In the genomic region with DNA sequence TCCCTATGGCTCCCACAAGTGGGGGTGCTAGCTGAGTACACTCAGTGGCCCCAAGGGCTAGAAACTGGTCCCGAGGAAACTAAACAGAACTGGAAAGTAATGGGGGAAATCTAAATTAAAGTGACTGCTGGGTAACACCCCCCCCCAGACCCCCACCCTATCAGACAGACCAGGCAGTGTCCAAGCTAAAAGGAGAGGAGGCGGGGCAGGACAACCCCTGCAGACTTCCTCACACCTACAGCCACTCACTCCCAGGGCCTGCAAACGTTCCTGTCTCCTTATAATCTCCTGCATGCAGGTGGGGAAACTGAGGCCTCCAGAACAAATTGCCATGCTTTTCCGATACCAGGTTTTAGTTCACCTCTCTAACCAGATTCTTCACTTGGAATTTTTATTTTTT, we compare ENCODE assay signal across 8 mouse cellular contexts. TPM values are rescaled to one million over a fixed set of nuclear protein-coding genes. Genes with fewer than 3 reads are reported as not detected.
DNase-seq lines count a peak whose midpoint lies in the region; ATAC-seq and TF ChIP-seq lines count a peak whose summit lies in the region.

No protein-coding gene starts in this region.

- no peak for DNase-seq in heart, postnatal 14 days
- no peak for DNase-seq in midbrain, embryonic 14.5 days
- DNase-seq in natural killer cell, adult 2 months (ENCODE audit: low spot score in 2 of 2): no peak
- DNase-seq in urinary bladder, postnatal 14 days (ENCODE audit: low spot score): no peak

- intact Hi-C loops in heart, postnatal 14 days (cut with DNase I): loop anchor here (2.0 to 10.0 kb wide), 4 partner anchors 25 to 1087 kb away; a partner anchor contains a TSS

- TF ChIP-seq CTCF in bone marrow, adult 2 months (IDR thresholded peaks at IDR 0.05; ENCODE audit: control insufficient read depth, insufficient read depth, low read length): no peak

- TF ChIP-seq POLR2A in bone marrow, adult 2 months (IDR thresholded peaks at IDR 0.05; ENCODE audit: borderline replicate concordance, control insufficient read depth, low read depth, low read length): no peak

- H3K4me3 ChIP-seq in heart, embryonic 15.5 days: peak overlapping the region; percentile 82
- peak overlapping the region; percentile 49 for H3K4me3 ChIP-seq in bone marrow, adult 2 months (replicated peaks; ENCODE audit: control insufficient read depth, low read depth, low read length)
- peak overlapping the region; percentile 74 for H3K4me3 ChIP-seq in hindbrain, embryonic 13.5 days
- H3K4me3 ChIP-seq in midbrain, embryonic 14.5 days (replicated peaks; ENCODE audit: low read depth, low read length): peak overlapping the region; percentile 80

- peak overlapping the region; percentile 95; the same call in 1 of the 2 replicates for H3K27ac ChIP-seq in heart, embryonic 15.5 days
- H3K27ac ChIP-seq in bone marrow, adult 2 months (ENCODE audit: control insufficient read depth, insufficient read depth, low read depth, low read length, poor library complexity): no peak overlapping the region
- H3K27ac ChIP-seq in hindbrain, embryonic 13.5 days: no peak overlapping the region
- H3K27ac ChIP-seq in midbrain, embryonic 14.5 days (replicated peaks; ENCODE audit: low read depth, low read length): peak overlapping the region; percentile 87

- no peaks in the 10 kb centered on the region for H3K9me3 ChIP-seq in heart, embryonic 15.5 days (replicated peaks)
- no peaks in the 10 kb centered on the region for H3K9me3 ChIP-seq in hindbrain, embryonic 13.5 days
- H3K9me3 ChIP-seq in midbrain, embryonic 14.5 days (ENCODE audit: control insufficient read depth, low read length): no peaks in the 10 kb centered on the region

- 17% methylated on average over 4 of the region's 4 CpGs for WGBS in heart, embryonic 15.5 days
- 28% methylated on average over 4 of the region's 4 CpGs for WGBS in bone marrow, adult 2 months
- 12% methylated on average over 4 of the region's 4 CpGs for WGBS in hindbrain, embryonic 13.5 days
- WGBS in midbrain, embryonic 14.5 days: 14% methylated on average over 4 of the region's 4 CpGs

- ATAC-seq in heart, embryonic 15.5 days (replicated peaks; ENCODE audit: insufficient number of reproducible peaks, insufficient read depth, low FRiP score, low read depth): no peak
- ATAC-seq in hindbrain, embryonic 13.5 days (ENCODE audit: low FRiP score): no peak
- ATAC-seq in midbrain, embryonic 14.5 days (ENCODE audit: low FRiP score, low TSS enrichment): no peak; the same call in 1 of the 2 replicates
- ATAC-seq in granulocyte monocyte progenitor cell, adult 5-6 weeks (replicated peaks; ENCODE audit: poor library complexity, severe bottlenecking): no peak

- peaks cover 50% of the 10 kb centered on the region for H3K4me1 ChIP-seq in heart, embryonic 15.5 days (replicated peaks)
- H3K4me1 ChIP-seq in bone marrow, adult 2 months (ENCODE audit: control insufficient read depth, insufficient read depth, low read length): peaks cover 3% of the 10 kb centered on the region; the same call in 1 of the 2 replicates
- H3K4me1 ChIP-seq in hindbrain, embryonic 13.5 days (replicated peaks): peaks cover 41% of the 10 kb centered on the region
- H3K4me1 ChIP-seq in midbrain, embryonic 14.5 days (ENCODE audit: control insufficient read depth, insufficient read depth, low read length): peaks cover 23% of the 10 kb centered on the region

- H3K36me3 ChIP-seq in heart, embryonic 15.5 days: no peaks in the 10 kb centered on the region
- H3K36me3 ChIP-seq in hindbrain, embryonic 13.5 days: no peaks in the 10 kb centered on the region
- no peaks in the 10 kb centered on the region for H3K36me3 ChIP-seq in midbrain, embryonic 14.5 days (ENCODE audit: control insufficient read depth, insufficient read depth, low read length)

- peak overlapping the region; percentile 75 for H3K4me2 ChIP-seq in heart, embryonic 15.5 days
- H3K4me2 ChIP-seq in hindbrain, embryonic 13.5 days: peak overlapping the region; percentile 86
- H3K4me2 ChIP-seq in midbrain, embryonic 14.5 days (ENCODE audit: low read length): peak overlapping the region; percentile 90

- peak overlapping the region; percentile 84 for H3K9ac ChIP-seq in heart, embryonic 15.5 days
- H3K9ac ChIP-seq in hindbrain, embryonic 13.5 days: peak overlapping the region; percentile 90
- H3K9ac ChIP-seq in midbrain, embryonic 14.5 days (replicated peaks; ENCODE audit: low read length): peak overlapping the region; percentile 90

- no peaks in the 10 kb centered on the region for H3K27me3 ChIP-seq in heart, embryonic 15.5 days
- H3K27me3 ChIP-seq in hindbrain, embryonic 13.5 days: no peaks in the 10 kb centered on the region
- H3K27me3 ChIP-seq in midbrain, embryonic 14.5 days (ENCODE audit: control insufficient read depth, insufficient read depth, low read length): no peaks in the 10 kb centered on the region

RNA-seq across cellular contexts. Expression of a gene that starts 0.9 kb away (rescaled TPM):
- polyA plus RNA-seq in heart, embryonic 15.5 days (2015; fragmentation: Nextera tagmentation; extraction: Ambion mirVana): 25.6 and 26.9 TPM in 2 replicates
- total RNA-seq in heart, postnatal 14 days (2021): 10 to 100 TPM; 42.9 to 43.6 TPM
- polyA plus RNA-seq in bone marrow, adult 2 months (2011; ENCODE audit: insufficient read depth, insufficient read length, low replicate concordance, missing spikeins): 17.6 and 17.8 TPM in 2 replicates
- polyA plus RNA-seq in hindbrain, embryonic 13.5 days (2015; fragmentation: Nextera tagmentation; extraction: Ambion mirVana): 30.4 and 33.0 TPM in 2 replicates
- 39.5 and 49.4 TPM in 2 replicates for polyA plus RNA-seq in midbrain, embryonic 14.5 days (2014; fragmentation: Nextera tagmentation; extraction: Ambion mirVana)
- total RNA-seq in granulocyte monocyte progenitor cell, adult 5-6 weeks (2014; fragmentation: Nextera tagmentation): 8.4 and 11.9 TPM in 2 replicates
- total RNA-seq in granulocyte monocyte progenitor cell, adult 5-6 weeks (2017): 10.9 and 26.9 TPM in 2 replicates

Comparison
In these comparisons a context has a peak if more than half of its experiments do, and no peak if none do; other contexts are left out.
1. H3K27ac ChIP-seq: peak in heart, embryonic 15.5 days (single experiment) and midbrain, embryonic 14.5 days (single experiment); none in bone marrow, adult 2 months (single experiment) and hindbrain, embryonic 13.5 days (single experiment).
2. Peak in every context shown above with its lines, with median percentiles within 50 percentile points of each other: H3K4me2 ChIP-seq, H3K4me3 ChIP-seq and H3K9ac ChIP-seq.